Mouse (Mus musculus) monocyte, adult 5-6 weeks (primary cell): ENCODE measurements around the gene Ung. TPM values are rescaled to one million over a fixed set of nuclear protein-coding genes. Genes with fewer than 3 reads are reported as not detected.

Experiments
- total RNA-seq: library from RNA; stranded (forward); fragments of 200-1000, 200-491, 200-594 nt; gene quantifications from 3 replicates; pipeline ENCODE4 v1.2.3, GENCODE M21; 2017

The Ung gene
- total RNA-seq, 1 experiment from 2014 or later: 1.9 TPM

Other genes starting within 250 kb of the Ung start
- gene Coro1c, start 221.6 kb upstream of the Ung start, total RNA-seq: 129 to 177 TPM (median 136 TPM) in 3 replicates
- gene Ssh1, start 136.5 kb upstream of the Ung start, total RNA-seq: 11.1 to 23.4 TPM (median 17.9 TPM) in 3 replicates
- gene Dao, start 126.7 kb upstream of the Ung start, total RNA-seq: not detected in 3 replicates
- gene Usp30, start 64.9 kb upstream of the Ung start, total RNA-seq: 3.3 to 14.0 TPM (median 11.0 TPM) in 3 replicates
- gene Svop, start 38.8 kb upstream of the Ung start, total RNA-seq: not detected in 3 replicates
- gene Alkbh2, start 2.2 kb upstream of the Ung start, total RNA-seq: 1.6 to 12.8 TPM (median 8.9 TPM) in 3 replicates
- 0.10 to 0.21 TPM (median 0.19 TPM) in 3 replicates for gene Acacb, start 16.1 kb downstream of the Ung start, total RNA-seq
- not detected in 3 replicates for gene Foxn4, start 143.4 kb downstream of the Ung start, total RNA-seq
- 2.3 to 8.7 TPM (median 4.6 TPM) in 3 replicates for gene Myo1h, start 158.8 kb downstream of the Ung start, total RNA-seq